Mouse (Mus musculus) natural killer cell, adult 2 months (primary cell): ENCODE results near the gene Dse.

ENCODE experiments used
- DNase-seq, 2 experiments: peaks; one replicate each; pipeline ENCODE4 v3.0.0; 2022; ENCODE audit warnings: low spot score in 2 of 2

Gene Dse

DNA sequence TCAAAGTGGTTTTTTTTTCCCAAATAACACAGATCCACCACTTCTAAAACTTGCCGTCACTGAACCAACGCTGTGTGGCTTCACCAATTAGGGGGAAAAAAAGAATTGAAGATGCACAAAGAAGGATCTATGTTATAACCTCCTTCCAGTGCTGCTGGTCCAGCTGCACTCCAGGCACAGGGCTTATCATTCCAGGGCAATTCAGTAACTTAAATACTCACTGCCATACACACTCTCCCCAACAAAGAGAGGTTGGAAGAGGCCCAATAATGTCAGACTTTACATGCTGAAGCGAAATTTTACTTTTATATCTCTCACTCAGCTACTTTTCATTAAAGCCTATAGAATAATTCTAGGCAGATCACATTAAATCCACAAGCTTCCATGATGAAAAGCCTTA is 8.9 kb downstream of the Dse start:
- DNase-seq, result no peak

DNA sequence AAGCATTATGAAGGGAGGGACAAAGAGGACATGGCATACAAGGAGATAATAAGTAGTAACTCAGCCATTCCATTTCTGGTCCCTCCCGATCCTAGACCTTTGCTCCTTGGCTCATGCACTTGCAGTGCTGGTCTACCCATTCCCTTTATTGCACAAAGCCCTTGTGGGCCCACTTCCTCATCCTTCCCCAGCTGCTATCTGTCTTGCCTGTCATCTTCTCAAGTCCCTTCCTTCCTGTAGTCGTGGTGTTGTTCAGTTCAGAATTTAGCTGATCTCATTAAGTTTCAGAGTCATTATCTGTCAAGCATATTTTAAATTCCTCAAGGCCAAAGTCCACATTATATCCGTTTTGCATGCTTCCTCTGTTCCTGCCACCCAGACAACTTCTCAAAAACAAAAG is 9.5 kb downstream of the Dse start:
- DNase-seq, result no peak

DNA sequence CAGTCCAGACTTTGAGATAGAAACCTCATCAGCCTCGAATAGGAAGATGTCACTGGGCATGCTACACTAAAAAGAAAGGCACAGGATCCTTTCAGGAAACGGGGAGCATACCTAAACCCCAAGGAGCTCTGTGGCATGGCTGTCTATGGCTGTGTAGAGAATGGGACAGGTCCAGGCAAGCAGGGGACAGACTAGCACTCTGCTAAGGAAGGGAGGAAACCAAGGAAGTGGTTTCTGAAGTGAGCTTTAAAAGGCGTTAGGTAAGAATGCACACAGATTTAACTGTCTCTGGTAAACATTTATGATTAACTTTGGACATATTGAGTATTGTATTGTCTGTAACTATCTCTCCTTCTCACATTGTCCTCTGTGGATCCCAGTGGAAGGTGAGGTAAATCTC is 10.2 kb downstream of the Dse start:
- no peak for DNase-seq

DNA sequence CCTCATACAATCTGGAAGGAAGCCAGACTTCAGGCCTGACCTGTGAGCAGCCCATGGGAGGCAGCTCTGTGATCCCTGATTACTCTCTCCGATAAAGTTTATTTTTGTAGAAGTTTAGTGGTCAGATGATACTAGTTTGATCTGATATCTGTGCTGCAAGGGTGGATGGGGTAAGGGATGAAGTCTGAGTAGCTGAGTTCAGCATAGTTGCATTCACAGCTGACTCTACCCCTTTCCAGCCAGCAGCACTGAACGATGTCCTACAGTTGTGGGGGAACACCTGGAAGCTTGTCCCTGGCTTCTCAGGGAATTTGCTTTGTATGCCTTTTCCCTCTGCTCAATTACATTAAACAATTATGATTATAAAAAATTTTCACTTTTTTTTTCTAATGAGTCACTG is 12.6 kb downstream of the Dse start:
- no peak for DNase-seq

DNA sequence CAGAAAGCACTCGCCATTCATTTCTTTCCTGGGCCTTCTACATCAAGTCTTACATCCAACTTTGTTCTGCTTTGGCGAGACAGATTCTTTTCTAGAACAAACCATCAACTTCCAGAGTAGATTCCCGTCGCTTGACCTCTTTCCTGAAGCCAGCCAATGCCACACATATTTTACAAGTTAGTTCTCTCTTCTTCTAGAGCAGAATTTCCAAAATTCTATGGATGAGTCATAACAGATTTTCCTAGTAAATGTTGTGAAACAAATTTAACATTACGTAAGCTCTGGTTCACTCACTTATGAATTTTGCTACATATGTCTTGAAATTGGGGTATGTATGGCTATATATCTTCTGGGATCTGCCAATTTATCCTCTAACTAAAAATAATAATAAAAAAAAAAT is 13.0 kb downstream of the Dse start:
- DNase-seq, result no peak

DNA sequence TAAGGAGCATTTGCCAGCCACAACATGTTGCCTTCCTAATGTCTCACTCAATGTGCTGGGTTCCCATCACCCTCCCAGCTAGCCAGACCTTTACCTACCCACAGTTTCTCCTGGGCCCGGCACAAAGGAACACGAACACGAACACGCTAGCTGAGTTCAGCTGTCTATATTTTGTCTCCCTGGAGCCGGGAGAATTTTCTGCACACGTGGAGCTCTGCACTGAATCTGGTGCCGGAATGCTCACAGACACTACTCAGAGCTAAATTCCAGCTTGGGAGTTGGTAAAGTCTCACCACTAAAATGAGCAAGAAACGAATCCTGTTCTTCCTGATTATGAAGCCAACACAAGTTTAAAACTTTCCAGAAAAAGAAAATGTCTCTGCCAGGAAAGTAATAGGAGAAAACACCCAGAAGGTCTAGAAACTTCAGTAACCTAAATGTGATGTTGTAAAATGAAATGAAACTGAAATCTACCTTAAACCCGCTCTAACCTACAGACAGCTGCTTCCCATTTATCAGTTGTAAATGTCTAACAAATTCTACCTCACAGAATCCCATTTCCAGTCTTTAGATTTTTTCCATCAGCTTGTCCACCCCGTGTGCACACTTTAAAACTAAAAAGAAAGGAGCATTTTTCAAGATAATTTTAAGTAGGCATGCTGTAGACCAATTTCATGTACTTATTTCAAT is 20.8 kb downstream of the Dse start:
- no peak for DNase-seq

DNA sequence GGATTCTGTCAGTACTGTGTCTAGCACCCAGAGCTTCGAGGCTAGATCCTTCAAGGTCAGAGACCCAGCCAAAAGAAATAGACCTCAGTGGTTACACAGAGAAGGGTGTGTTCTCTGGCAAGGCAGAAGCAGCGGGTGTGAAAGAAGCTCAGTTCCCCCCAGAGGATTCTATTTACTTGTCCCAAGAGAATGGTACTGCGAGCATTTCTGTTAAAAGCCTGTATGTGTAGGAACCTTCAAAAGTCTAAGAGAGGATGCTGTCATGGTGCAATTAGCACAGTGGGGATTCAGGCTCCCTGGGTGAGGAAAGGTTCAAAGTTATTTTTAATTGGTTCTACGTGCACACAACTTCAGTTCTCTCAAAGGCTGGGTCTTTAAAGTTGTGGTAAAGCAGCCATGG is 22.0 kb downstream of the Dse start:
- DNase-seq, result no peak

DNA sequence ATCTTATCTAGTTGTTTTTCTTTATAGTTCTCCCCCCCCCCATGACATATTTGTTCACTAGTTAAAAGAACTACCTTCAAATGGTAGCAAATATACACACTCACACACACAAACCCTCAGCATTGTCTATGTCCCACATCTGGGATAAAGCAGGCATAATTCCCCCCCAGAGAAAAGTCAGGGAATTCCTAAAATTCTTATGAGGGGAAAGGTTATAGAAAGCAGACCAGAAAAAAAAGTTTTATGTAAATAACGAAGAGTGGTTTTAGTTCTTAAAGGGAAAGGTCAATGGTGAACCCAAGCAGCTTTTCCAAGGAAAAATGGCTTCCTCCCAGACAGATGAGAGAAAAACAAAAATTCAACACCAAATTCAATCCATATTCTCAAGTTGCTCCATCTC is 22.6 kb downstream of the Dse start:
- DNase-seq, result no peak

DNA sequence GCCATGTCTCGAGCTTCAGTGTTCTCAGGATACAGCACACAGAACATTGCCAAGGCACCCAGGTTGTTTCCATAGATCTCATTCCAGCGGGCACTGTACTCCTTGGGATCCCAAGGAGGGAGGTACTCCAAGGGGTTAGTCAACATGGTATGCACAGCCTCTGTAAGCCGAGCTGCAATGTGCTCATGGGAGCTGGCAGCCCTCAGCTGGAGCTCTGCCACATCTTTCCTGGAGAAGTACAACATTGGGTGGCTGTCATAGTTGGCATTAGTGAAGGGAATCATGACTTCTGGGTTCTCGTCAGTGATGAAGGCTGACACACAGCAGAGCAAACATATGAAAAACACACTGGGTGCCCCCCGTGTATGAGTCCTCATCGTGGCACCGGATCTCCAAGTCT is 23.8 kb downstream of the Dse start:
- no peak for DNase-seq

DNA sequence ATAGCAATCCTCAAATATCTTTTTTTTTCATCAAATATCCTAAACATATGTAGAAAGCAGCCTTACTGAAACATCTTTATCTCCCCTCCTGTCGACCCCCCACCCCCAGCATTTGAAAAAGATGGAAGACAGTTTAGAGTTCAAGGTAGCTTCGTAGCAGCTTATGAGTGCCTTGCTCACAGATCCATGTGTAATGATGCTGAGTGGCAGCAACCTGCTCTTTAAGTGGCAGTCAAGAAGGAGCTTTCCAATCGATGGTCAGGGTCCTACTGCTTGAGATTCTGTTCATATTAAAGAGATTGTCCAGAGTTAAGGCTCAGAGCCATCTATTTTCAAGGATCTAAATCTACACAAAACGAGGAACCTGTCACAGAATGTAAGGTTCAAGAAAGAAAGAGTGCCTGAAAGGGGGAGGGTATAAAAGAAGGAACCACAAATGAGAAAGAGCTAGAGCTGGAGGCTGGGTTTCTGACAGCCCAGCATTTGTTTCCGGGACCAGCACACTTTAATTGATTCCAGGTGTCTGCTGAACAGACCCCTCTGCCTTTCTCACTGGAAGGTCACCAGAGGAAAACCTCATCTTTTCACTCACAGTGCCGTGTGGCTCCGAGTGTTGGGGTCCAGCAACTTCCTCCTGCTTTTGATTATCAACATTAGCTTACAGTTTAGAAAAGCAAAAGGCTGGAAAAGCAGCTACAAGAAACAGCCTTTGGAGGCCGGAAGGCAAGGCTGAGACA is 31.5 kb downstream of the Dse start:
- no peak for DNase-seq

DNA sequence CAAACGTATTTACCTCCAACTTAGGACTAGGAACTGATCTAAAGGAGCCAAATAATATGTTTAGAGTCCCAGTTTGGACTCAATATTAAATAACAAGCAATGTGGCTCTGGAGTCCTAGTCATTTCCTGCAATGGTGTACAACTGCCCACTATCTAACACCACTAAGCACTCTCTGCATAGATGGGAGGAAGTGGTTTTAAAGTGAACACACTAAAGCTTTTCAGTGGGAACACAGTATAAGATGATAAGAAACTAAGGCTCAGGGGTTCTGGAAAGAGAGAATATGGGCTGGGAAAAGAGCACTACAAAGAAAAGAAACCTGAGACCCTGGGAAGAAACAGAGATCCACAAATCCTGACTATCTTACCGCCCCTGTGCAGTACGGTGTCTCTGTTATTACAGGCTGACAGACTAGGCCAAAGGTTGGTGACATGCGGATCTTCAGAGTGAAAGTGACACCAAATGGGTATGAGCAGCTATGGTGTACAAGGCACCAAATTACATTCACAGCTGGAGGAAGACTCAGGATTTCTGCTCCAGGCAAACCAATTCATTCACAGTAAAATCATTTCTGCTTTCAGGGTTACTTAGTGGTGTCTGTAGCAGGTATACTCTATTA is 34.7 kb downstream of the Dse start:
- peak; percentile 17 to 43 for DNase-seq

DNA sequence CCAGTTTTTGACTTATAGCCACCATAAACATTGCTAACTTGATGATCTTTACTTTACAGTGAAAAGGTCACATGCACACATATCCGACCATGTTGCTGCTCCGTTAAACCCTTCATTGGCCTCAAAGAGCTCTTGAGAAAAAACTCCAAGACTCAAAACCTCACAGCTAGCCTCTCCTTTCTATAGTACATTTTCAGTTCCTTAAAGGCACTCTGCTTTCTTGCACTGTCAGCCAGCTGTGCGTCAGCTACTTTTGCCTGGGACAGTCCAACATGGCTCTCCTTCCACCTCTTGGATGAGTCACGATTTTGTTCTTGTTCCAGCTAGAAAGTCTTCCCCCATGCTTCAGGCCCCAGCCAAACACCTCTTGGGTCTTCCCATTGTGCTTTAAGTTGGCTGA is 35.9 kb downstream of the Dse start:
- peak in 1 of 2 experiments; percentile 10 for DNase-seq

DNA sequence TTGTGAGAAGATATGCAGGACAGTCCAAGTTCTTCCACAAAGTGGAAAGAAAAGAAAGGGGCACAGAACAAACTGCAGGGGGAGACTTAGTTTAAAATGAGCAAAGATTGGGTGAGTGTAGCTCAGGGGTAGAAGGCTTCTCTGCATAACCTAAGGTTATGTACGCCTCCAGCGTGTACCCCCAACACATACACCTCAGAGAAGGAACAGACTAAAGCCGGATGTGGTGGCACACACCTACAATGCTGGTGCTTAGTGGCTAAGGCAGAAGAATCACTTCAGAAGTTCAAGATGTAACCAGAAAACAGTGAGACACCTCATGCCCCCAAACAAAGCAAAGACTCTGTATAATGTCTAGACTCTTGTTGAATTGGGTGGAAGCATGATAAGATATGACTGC is 36.3 kb downstream of the Dse start:
- peak; percentile 58 to 62 for DNase-seq

DNA sequence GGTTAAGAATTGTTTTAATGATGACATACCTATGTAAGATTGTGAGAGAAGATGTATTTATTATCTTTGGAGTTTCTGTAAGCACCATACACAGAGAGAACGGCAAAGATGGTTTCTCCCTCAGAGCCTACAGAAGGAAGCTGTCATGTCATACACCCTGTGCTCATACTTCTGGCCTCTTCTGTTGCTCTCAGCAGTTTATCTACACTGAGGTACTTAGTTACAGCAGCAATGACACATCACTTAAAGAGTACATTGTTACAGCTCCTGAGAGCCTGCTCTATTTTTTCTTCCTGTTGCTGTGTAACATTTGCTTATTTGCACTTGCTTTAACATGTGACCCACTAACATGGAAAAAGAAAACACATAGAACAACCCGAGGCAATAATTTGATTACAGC is 40.5 kb downstream of the Dse start:
- no peak for DNase-seq

DNA sequence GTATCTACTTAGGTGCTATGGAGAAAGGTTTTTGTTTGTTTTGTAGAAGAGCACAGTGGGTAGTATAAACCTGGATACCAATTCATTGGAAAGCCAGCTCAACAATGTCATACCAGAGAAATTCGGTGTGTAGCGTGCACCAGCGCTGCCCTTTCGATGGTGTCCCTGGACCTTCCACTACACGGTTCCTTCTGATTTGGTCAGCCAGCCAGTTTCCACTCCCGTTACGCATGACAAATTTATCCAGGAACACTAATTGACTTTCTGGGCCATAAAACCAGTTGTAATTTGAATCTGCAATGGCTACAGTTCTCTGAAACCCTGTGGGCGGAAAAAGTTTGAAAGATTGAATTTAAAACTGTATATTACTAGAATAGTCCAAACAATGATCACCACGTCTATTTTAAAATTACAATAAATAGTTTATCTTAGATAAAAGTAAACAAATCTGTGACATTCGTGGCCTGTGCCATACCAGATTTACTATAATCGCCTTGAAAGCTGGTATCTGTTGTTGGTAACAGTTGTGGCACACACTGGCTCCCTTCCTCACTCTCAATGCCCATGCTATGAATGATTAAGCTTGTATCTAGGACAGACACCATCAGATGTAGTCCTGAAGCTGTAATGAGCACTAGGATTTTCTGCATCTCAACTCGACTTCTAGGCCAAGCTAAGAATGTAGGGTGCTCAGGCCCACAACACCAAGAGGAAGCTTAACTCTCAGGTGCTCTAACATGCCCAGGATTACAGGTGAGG is 51.5 kb downstream of the Dse start:
- no peak for DNase-seq

DNA sequence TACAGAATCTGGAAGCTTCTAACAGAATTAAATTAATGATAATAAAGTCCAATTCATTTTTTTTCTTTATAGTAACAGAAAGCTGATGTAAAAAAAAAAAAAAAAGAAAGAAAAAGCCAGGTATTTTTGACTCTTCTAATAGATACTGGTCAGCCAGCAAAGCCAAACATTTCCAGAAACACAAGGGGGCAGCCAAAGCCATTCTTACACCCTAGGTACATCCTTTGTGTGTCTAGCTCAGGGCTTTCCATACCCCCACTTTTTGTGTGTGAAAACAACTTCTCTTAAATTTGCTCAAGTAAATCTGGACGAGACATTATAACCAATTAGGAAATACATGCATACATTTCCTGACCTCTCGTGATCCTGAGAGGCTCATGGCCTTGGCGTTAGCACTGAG is 55.7 kb downstream of the Dse start:
- peak in 1 of 2 experiments; percentile 13 for DNase-seq

DNA sequence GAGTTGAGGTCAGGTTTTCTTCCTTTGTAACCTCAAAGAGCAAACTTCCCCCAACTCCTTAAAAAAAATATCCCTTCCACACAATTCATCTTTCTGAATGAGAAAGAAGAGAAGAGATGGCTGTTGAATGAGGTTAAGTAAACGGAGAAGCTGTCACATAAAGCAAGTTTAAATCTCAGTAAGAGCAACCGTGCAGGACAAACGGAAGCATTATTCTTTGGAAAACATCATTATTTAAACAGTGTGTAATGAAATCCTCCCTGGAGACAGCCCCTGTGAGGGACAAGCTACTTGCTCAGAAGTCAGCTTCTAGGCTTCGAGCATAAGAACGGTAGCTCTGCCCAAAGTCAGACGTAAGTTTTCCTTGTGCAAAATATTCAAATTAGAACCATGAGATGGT is 57.1 kb downstream of the Dse start:
- DNase-seq, result no peak

DNA sequence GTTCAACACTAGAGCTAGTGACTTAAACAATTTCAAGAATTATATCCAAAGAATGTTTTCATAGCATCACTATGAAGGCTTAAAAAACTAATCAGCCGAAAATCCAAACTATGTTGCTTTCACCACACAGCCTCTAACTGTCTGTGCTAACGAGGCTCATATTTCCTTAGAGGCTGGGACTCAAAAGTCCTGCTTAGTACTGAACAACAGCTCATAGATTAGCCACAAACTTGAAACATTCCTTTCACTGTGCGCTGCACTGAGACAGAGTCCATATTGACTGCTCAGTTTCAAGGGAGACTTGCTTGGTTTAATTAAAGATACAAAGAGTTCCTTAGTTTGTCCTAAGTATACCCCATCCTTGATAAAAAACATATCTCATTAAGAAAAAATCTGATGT is 57.7 kb downstream of the Dse start:
- no peak for DNase-seq

DNA sequence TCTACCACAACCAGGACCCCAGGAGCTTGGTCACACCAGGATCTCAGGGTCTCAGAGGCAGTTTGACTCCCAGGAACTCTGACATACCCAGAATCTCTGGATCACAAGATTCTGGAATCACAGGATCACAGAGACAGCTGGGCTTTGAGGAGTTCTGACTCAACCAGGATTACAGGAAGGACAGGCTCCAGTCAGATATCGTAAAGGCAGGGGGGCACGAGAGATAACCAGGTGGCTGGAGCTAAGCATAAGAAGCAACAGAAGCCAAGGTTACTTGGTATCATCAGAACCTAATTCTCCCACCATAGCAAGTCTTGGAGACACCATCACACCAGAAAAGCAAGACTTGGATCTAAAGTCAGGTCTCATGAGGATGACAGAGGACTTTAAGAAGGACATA is 65.8 kb downstream of the Dse start:
- no peak for DNase-seq

DNA sequence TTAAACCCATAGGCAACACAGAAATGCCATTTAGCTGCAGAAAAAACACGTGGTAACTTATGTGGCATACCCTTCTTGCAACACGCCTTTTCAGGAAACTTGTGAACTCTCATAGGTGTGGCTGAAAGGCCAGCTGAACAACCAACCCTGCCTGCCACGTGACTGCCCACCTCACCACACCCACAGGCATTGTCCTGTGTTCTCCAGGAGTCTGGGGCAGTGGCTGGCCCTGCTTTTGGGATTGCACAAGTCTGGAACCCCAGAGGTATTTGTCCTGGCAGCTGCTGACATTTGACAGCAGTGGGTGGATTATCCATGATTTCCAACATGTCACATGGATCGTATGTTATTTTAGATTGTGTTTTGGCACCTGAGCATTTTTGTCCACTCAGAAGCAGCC is 67.7 kb downstream of the Dse start:
- no peak for DNase-seq

DNA sequence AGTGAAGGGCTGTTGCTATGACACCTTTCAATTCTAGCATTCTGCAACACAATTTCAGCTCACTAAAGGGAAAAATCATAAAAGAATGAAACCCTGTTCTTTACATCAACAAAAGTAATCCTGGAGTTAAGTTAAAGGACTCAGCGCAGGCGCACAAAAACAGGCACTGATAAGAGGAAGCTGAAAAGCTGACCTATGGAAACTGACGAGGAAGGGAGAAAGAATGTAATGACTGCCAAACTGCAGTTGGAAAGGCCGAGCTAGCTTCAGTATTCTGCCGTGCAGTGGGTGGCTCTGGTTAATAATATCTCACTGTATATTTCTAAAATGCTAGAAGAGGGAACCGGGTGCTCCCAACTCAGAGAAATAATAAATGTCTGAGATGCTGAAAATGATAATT is 69.5 kb downstream of the Dse start:
- no peak for DNase-seq

DNA sequence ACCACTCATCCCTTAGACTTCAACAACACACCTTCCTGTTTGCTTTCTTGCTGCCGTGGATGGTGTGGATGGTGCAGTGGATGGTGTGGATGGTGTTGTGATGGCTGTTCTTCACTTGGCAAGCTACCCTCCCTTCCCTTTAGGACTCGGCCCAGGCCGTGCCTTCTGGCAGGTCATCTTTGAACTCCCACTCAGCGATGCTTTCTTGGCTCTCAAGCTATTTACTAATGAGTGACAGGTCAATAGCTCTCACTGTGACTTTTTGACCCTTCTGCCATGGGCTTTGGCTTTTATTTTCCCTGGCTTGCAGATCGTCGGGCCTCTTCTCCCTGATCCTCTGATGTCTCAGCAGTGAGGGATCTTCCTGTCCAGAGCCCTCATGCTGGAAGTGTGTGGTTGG is 71.1 kb downstream of the Dse start:
- DNase-seq, result no peak

DNA sequence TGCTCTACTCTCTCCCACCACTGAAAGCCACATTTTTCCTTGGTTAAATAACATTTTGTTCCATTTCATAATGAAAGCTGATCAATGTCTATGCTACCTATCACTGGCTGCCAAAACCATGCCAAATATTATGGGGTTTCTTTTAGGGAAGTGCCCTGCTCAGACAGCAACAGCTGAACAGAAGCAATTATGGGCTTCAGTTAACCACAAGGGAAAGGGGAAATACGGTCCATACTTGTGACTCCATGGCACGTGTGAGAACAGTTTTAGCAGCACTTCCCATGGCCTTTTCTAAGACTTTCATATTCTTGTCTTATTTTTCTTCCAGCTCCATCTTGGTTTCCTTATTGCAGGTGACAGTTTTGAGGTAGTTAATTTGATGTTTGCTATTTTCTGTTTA is 76.2 kb downstream of the Dse start:
- peak in 1 of 2 experiments; percentile 23 for DNase-seq
